Mouse (Mus musculus) liver, embryonic 13.5 days (tissue): ENCODE data around the gene Gm20721. TPM values are rescaled to one million over a fixed set of nuclear protein-coding genes. Genes with fewer than 3 reads are reported as not detected.
A peak's percentile ranks its signal among the peaks of the same experiment; 100 is the strongest.
"Not testable (repeated sequence)": the region's sequence is repeated elsewhere in the genome, so short reads cannot be mapped to it uniquely, and the experiment has no call there.

Experiments
- ATAC-seq: fragments of 200-750 bp; cut with Nextera tagmentation; 2 replicates; pipeline ENCODE4 v1.8.0; 2017; ENCODE audit warnings: low read depth, mild to moderate bottlenecking, moderate number of reproducible peaks, moderate library complexity
- DNase-seq: peaks from one replicate; pipeline ENCODE4 v3.0.0; 2022
- H3K27ac ChIP-seq: fragments of 300-500 bp; sonication (generic); 2 replicates; pipeline ENCODE4 v1.5.1; 2015; ENCODE audit warnings: moderate library complexity, mild to moderate bottlenecking, inconsistent platforms
- H3K27me3 ChIP-seq: fragments of 300-500 bp; sonication (generic); 2 replicates; pipeline ENCODE4 v1.6.1; 2015; ENCODE audit warnings: mild to moderate bottlenecking, inconsistent platforms
- H3K36me3 ChIP-seq: fragments of 300-500 bp; sonication (generic); 2 replicates; pipeline ENCODE4 v1.6.1; 2015; ENCODE audit warnings: mild to moderate bottlenecking, inconsistent platforms
- H3K4me1 ChIP-seq: fragments of 300-500 bp; sonication (generic); replicated peaks from 2 replicates; pipeline ENCODE4 v1.6.1; 2015; ENCODE audit warnings: inconsistent platforms
- H3K4me2 ChIP-seq: fragments of 300-500 bp; sonication (generic); 2 replicates; pipeline ENCODE4 v1.6.1; 2015; ENCODE audit warnings: inconsistent platforms, mild to moderate bottlenecking, moderate library complexity
- H3K4me3 ChIP-seq: fragments of 300-500 bp; sonication (generic); replicated peaks from 2 replicates; pipeline ENCODE4 v1.5.1; 2015; ENCODE audit warnings: mild to moderate bottlenecking, inconsistent platforms
- H3K9ac ChIP-seq: fragments of 300-500 bp; sonication (generic); 2 replicates; pipeline ENCODE4 v1.6.1; 2015; ENCODE audit warnings: mild to moderate bottlenecking, inconsistent platforms
- H3K9me3 ChIP-seq: fragments of 300-500 bp; sonication (generic); replicated peaks from 2 replicates; pipeline ENCODE4 v1.6.1; 2016; ENCODE audit warnings: inconsistent platforms
- WGBS: fragments of 180-500 bp; shearing (Covaris S2); methylation state at CpG from one replicate; pipeline ENCODE4 v1.1.7; 2015; ENCODE audit not compliant: insufficient replicate concordance; 5-methylcytosine and 5-hydroxymethylcytosine counted together
- polyA plus RNA-seq: library from polyadenylated mRNA; unstranded; fragments of >200 nt; fragmentation: Nextera tagmentation; extraction: Ambion mirVana; gene quantifications from 2 replicates; pipeline ENCODE4 v1.2.1, GENCODE M21; 2015

Gene Gm20721
- polyA plus RNA-seq, 1 experiment from 2014 or later = 43.2 TPM

- DNase-seq = peak; percentile 46
- Histone ChIP-seq H3K9ac (peak overlapping the region; percentile 97), H3K27me3 (no peaks in the 10 kb centered on the region), H3K36me3 (peaks cover 14% of the 10 kb centered on the region), H3K4me1 (peaks cover 65% of the 10 kb centered on the region), H3K27ac (peak overlapping the region; percentile 91), H3K9me3 (no peaks in the 10 kb centered on the region; the same call in 1 of the 2 replicates), H3K4me3 (peak overlapping the region; percentile 96), H3K4me2 (peak overlapping the region; percentile 98)
- under 1% methylated on average over 93 of the region's 131 CpGs for WGBS
- ATAC-seq = peak; percentile 65
Measured at GRCm38 (mm10) chr2:174329663-174330615, 16.6 kb downstream of the Gm20721 start.

GRCm38 (mm10) chr2:174328926-174329662 lies 17.4 kb downstream of the Gm20721 start:
- Histone ChIP-seq H3K4me3 (peak overlapping the region; percentile 96), H3K27ac (peak overlapping the region; percentile 91), H3K9ac (peak overlapping the region; percentile 97), H3K36me3 (0 out of 2 replicates have a peak, but pooled peaks cover 8% of the 10 kb centered on the region), H3K27me3 (no peaks in the 10 kb centered on the region), H3K4me1 (peaks cover 57% of the 10 kb centered on the region), H3K9me3 (no peaks in the 10 kb centered on the region; the same call in 1 of the 2 replicates), H3K4me2 (peak overlapping the region; percentile 98)
- ATAC-seq (peak; percentile 3; the same call in 1 of the 2 replicates), DNase-seq (peak; percentile 39)
- 31% methylated on average over 56 of the region's 58 CpGs for WGBS

GRCm38 (mm10) chr2:174328358-174328905 lies 18.1 kb downstream of the Gm20721 start:
- H3K36me3 ChIP-seq = 0 out of 2 replicates have a peak, but pooled peaks cover 5% of the 10 kb centered on the region
- H3K9ac ChIP-seq = peak overlapping the region; percentile 97
- WGBS = 48% methylated on average over 46 of the region's 46 CpGs
- H3K27ac ChIP-seq = peak overlapping the region; percentile 91; the same call in 1 of the 2 replicates
- DNase-seq (no peak), ATAC-seq (no peak)
- H3K4me2 ChIP-seq = peak overlapping the region; percentile 98
- peak overlapping the region; percentile 96 for H3K4me3 ChIP-seq
- no peaks in the 10 kb centered on the region for H3K27me3 ChIP-seq
- H3K4me1 ChIP-seq = peaks cover 50% of the 10 kb centered on the region
- H3K9me3 ChIP-seq = no peaks in the 10 kb centered on the region; the same call in 1 of the 2 replicates

- no peaks in the 10 kb centered on the region for H3K27me3 ChIP-seq
- 0 out of 2 replicates have a peak, but pooled peaks cover 5% of the 10 kb centered on the region for H3K36me3 ChIP-seq
- H3K27ac ChIP-seq = peak overlapping the region; percentile 71
- no peaks in the 10 kb centered on the region; the same call in 1 of the 2 replicates for H3K9me3 ChIP-seq
- 57% methylated on average over 64 of the region's 64 CpGs for WGBS
- DNase-seq (peak; percentile 67), ATAC-seq (peak; percentile 63)
- H3K4me3 ChIP-seq = peak overlapping the region; percentile 96
- peak overlapping the region; percentile 97 for H3K9ac ChIP-seq
- peak overlapping the region; percentile 98 for H3K4me2 ChIP-seq
- H3K4me1 ChIP-seq = peaks cover 40% of the 10 kb centered on the region
Measured at GRCm38 (mm10) chr2:174327295-174327981, 19.1 kb downstream of the Gm20721 start.

GRCm38 (mm10) chr2:174326481-174326880 lies 20.0 kb downstream of the Gm20721 start:
- Histone ChIP-seq H3K4me3 (peak overlapping the region; percentile 96), H3K9me3 (no peaks in the 10 kb centered on the region; the same call in 1 of the 2 replicates), H3K36me3 (0 out of 2 replicates have a peak, but pooled peaks cover 5% of the 10 kb centered on the region), H3K4me1 (peaks cover 30% of the 10 kb centered on the region), H3K9ac (peak overlapping the region; percentile 64), H3K27me3 (no peaks in the 10 kb centered on the region), H3K27ac (peak overlapping the region; percentile 39), H3K4me2 (peak overlapping the region; percentile 98)
- ATAC-seq (no peak), DNase-seq (no peak)
- WGBS = 52% methylated on average over 8 of the region's 8 CpGs

- 60% methylated on average over 4 of the region's 4 CpGs for WGBS
- Histone ChIP-seq H3K36me3 (0 out of 2 replicates have a peak, but pooled peaks cover 5% of the 10 kb centered on the region), H3K9ac (peak overlapping the region; percentile 64; the same call in 1 of the 2 replicates), H3K27ac (no peak overlapping the region), H3K4me2 (peak overlapping the region; percentile 98), H3K27me3 (no peaks in the 10 kb centered on the region), H3K4me3 (peak overlapping the region; percentile 96), H3K9me3 (no peaks in the 10 kb centered on the region; the same call in 1 of the 2 replicates), H3K4me1 (peaks cover 27% of the 10 kb centered on the region)
- no peak for DNase-seq
- no peak for ATAC-seq
Measured at GRCm38 (mm10) chr2:174325989-174326388, 20.5 kb downstream of the Gm20721 start.

GRCm38 (mm10) chr2:174316661-174317060 lies 29.9 kb downstream of the Gm20721 start:
- Histone ChIP-seq H3K27me3 (no peaks in the 10 kb centered on the region), H3K27ac (no peak overlapping the region), H3K36me3 (no peaks in the 10 kb centered on the region), H3K9me3 (no peaks in the 10 kb centered on the region), H3K9ac (no peak overlapping the region), H3K4me3 (no peak overlapping the region), H3K4me1 (peaks cover 9% of the 10 kb centered on the region), H3K4me2 (no peak overlapping the region)
- no peak for DNase-seq
- no peak for ATAC-seq
- 81% methylated on average over 9 of the region's 9 CpGs for WGBS

GRCm38 (mm10) chr2:174315445-174315844 lies 31.1 kb downstream of the Gm20721 start:
- peaks cover 12% of the 10 kb centered on the region for H3K4me1 ChIP-seq
- H3K27me3 ChIP-seq, ATAC-seq, H3K9me3 ChIP-seq, H3K36me3 ChIP-seq, H3K4me2 ChIP-seq, H3K9ac ChIP-seq, H3K4me3 ChIP-seq, H3K27ac ChIP-seq, DNase-seq: not testable (repeated sequence)

GRCm38 (mm10) chr2:174312661-174313060 lies 33.9 kb downstream of the Gm20721 start:
- Histone ChIP-seq H3K27ac (no peak overlapping the region), H3K9ac (no peak overlapping the region), H3K9me3 (no peaks in the 10 kb centered on the region), H3K4me1 (peaks cover 12% of the 10 kb centered on the region), H3K4me2 (no peak overlapping the region), H3K27me3 (peaks cover 6% of the 10 kb centered on the region; the same call in 1 of the 2 replicates), H3K36me3 (no peaks in the 10 kb centered on the region), H3K4me3 (no peak overlapping the region)
- 58% methylated on average over 2 of the region's 2 CpGs for WGBS
- DNase-seq = no peak
- ATAC-seq = no peak

GRCm38 (mm10) chr2:174312118-174312647 lies 34.3 kb downstream of the Gm20721 start:
- Histone ChIP-seq H3K27me3 (peaks cover 6% of the 10 kb centered on the region; the same call in 1 of the 2 replicates), H3K4me2 (no peak overlapping the region), H3K9me3 (no peaks in the 10 kb centered on the region), H3K36me3 (no peaks in the 10 kb centered on the region), H3K4me1 (peaks cover 12% of the 10 kb centered on the region), H3K4me3 (no peak overlapping the region), H3K9ac (no peak overlapping the region), H3K27ac (no peak overlapping the region)
- ATAC-seq = peak; percentile 49; the same call in 1 of the 2 replicates
- peak; percentile 53 for DNase-seq
- 28% methylated on average over 4 of the region's 4 CpGs for WGBS
